Mouse (Mus musculus): Measurements from ENCODE around the gene Stom.

GRCm38 (mm10) chr2:35280001-35280400 lies 56.8 kb downstream of the Stom start:
- TF ChIP-seq CTCF (IDR thresholded peaks at IDR 0.05; ENCODE audit: low read depth), result no peak
- TF ChIP-seq EP300 (IDR thresholded peaks at IDR 0.05; ENCODE audit: low read depth), result no peak

Measured in heart, postnatal 0 days (tissue).